Mouse (Mus musculus) frontal cortex, postnatal 25 days (tissue): ENCODE results near the gene Serpine2.
A peak's percentile ranks its signal among the peaks of the same experiment; 100 is the strongest.

ENCODE experiments used
- DNase-seq, 2 experiments: peaks; one replicate each; pipeline ENCODE4 v3.0.0; 2022; ENCODE audit warnings: low spot score in 2 of 2

Serpine2 gene

GRCm38 (mm10) chr1:79861130-79861942 lies at the start of gene Serpine2:
TSS of gene Serpine2 (minus strand) at chr1:79861180.
- DNase-seq, result no peak

GRCm38 (mm10) chr1:79907811-79908210 lies 46.8 kb upstream of the Serpine2 start:
- no peak for DNase-seq

DNA sequence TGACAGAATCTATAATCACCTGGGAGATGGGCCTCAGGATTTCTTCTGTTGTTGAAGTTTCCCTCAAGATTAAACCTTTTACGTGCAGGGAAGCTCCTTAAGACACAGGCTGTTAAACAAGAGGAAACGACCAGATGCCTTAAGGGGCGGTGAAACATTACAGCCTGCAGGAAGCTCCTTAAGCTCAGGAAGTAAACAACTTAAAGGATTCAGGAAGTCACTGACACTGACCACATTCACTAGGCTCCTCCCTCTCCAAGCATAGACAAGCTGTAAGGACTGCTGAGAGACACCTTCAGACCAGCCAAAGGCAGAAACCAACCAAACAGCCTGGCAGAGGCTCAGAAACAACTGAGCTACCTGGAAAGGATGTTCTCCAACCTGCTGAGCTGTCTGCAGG lies 44.3 kb upstream of the Serpine2 start:
- DNase-seq, result no peak

DNA sequence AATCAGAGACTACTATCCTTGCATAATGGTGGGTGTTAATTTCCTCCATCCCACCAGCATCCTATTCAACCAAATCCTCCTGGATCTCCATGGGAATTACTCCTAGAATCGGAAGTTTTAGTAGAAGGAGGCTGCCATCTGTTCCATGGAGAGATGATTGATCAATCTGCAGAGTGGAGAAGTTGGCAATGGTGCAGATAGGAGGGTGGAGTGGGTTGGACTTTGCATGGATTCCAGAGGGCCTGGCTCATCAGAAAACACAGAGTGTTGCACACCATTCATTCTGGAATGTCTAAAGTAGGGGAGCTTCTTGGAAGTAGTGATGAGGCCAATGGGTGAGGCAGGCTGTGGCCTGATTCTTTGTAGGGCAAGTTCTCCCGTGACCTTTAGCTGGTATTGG lies 41.9 kb upstream of the Serpine2 start:
- DNase-seq, result no peak

DNA sequence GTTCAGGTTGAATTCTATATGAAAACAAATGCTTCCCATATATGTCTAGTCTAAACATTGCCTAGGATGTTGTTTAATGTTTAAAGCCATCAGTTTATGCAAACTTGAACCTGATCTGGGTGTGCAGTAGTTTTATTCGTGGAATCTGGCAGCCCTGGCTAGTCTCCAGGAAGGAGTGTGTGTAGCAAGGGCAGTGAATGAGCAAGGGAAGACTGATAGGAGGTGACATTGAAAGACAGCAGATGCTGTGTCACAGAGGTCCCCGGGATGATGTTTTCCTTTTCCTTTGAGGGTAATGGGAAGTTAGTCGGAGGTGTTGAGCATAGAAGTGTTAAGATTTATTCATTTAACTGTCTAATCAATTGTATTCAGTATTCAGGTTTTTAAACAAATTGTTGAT lies 21.7 kb upstream of the Serpine2 start:
- DNase-seq, result no peak

DNA sequence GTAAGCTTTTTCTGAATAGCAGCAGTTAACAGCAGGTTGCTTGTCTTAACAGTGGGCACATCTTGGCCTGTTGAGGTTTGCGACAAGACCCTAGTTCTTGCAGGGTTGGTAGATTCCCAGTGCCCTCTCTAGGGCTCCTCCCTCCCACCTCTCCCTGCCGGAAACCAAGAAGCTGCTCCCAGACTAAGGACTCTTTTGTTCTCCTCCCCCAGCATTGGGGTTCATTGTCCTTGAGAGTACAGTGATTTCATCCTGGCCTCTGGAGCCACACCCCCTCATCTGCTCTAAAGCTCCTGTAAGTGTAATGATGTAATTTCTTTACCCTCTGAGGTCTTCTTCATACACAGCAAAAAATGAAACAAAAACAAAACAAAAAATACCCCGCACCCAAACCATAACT lies 13.8 kb upstream of the Serpine2 start:
- DNase-seq, result no peak

DNA sequence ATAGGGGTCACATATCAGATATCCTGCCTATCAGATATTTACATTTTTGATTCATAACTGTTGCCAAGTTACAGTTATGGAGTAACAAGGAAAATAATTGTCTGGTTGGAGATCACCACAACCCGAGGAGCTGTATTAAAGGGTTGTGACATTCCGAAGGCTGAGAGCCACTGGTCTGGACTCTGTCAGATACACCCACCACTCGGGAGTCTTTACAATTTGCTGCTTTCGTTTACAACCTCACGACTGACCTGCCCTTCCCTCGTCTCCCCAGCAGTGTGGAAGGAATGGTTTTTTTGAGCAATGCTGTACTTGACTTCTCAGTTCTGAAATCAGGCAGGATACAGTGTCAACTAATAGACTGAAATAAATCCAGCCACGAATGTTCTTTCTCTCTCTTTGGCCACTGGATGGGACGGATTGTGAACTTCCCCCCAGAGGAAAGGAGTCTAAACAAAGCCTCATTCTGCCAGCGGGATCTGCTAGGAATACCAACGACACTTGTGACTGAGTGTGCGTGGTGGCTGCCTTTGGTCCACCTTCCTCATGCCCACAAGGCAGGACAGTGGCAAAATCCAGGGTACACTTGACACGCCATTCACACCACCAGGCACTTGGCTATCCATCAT lies 455 bp downstream of the Serpine2 start:
- no peak for DNase-seq

DNA sequence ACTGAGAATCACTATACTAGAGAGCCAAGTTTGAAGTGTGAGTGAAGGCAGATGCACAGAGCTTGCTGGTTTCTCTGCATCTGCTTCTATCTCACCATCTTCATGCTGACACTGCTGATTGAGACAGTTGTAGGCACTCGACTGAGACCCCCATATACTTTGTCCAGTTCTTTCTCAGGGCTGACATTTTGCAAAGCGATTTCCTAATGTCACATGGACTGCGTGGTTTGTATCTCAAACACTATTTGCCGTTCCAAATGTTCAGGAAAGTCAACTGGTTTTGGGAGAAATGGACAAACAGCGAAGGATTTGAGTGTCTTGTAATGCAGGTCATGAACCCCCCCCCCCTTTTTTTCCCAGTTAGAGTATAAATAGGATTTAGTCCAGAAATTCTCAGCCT lies 1.0 kb downstream of the Serpine2 start:
- DNase-seq, result no peak

- DNase-seq, result no peak
Observed at GRCm38 (mm10) chr1:79859026-79859425, 2.0 kb downstream of the Serpine2 start.

- peak in 1 of 2 experiments; percentile 10 for DNase-seq
Observed at GRCm38 (mm10) chr1:79858389-79858994, 2.5 kb downstream of the Serpine2 start.

GRCm38 (mm10) chr1:79857681-79858388 lies 3.1 kb downstream of the Serpine2 start:
- DNase-seq, result no peak

- DNase-seq, result no peak
Observed at GRCm38 (mm10) chr1:79856756-79857155, 4.2 kb downstream of the Serpine2 start.

GRCm38 (mm10) chr1:79853527-79853926 lies 7.5 kb downstream of the Serpine2 start:
- no peak for DNase-seq

DNA sequence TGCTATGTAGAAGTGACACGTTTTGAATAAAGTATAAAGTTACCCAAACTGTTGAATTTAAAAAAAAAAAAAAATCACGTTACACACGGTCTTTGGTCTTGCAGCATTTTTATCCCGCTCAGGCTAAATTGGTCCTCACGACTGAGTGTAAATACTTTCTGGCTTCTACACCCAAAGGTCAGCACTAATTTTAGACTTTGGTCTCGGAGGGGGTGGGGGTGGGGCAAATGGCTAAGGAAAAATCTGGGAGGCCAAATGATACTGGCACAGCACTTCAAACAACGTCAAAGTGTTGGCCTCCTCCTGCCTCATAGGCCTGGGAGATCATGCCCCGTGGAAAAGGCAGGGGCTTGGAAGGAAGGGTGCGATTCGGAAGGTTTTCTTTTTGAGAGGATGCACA lies 10.6 kb downstream of the Serpine2 start:
- DNase-seq, result no peak

DNA sequence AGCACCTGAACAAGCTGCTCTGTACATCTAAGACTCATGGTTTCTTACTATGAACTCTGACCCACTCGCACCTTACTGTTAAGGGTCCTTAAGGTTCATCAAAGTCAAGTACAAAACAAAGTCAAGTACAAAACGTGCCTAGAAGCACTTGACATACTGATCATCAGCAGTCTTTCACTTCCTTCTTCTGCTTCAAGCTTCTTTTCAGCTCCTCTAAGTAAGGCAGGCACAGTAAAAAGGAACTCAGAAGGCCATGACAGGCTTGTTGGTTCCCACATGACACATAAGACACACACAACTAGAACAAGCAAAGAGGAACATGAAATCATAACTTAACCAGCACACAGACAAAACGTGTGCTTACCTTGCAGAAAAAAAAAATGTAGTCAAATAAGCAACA lies 12.3 kb downstream of the Serpine2 start:
- no peak for DNase-seq

- no peak for DNase-seq
Observed at GRCm38 (mm10) chr1:79846891-79847290, 14.1 kb downstream of the Serpine2 start.

DNA sequence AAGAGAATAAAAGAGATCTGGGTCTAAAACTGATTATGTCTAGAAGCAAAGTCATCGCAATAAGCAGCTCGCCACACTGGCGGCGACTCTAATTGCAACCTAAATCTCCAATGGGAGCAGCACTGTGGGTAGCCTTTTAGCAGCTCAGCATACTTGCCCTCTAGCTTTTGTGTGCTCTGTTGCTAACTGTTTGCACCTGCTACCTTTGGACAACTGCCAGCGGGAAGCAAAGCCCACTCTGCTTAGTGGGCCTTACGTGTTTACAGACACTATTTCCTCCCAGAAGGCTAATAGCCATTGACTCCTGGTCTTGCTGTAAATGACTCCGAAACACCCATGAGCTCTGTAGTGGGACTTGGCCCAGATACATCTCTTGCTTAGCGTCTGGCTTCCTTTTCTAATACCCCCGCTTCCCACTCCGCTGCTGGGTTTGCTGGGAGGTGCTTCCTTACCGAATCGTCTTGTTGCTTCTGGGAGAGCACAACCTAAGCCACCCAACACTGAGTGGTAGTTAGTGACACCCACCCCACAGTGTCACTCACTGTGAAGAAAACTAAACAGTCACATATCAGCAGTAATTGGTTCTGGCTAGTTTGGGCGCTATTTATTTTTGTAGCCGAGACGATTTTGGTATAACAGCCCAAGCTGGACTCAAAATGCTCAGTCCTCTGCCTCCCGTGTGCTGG lies 28.1 kb downstream of the Serpine2 start:
- DNase-seq, result no peak

GRCm38 (mm10) chr1:79823951-79824633 lies 36.9 kb downstream of the Serpine2 start:
- DNase-seq, result no peak

GRCm38 (mm10) chr1:79822806-79823525 lies 38.0 kb downstream of the Serpine2 start:
- peak in 1 of 2 experiments; percentile 18 for DNase-seq

- no peak for DNase-seq
Observed at GRCm38 (mm10) chr1:79819296-79819879, 41.6 kb downstream of the Serpine2 start.
